Mouse (Mus musculus) monocyte, adult 5-6 weeks (primary cell): ENCODE results near the gene Cphx3. TPM values are rescaled to one million over a fixed set of nuclear protein-coding genes. Genes with fewer than 3 reads are reported as not detected.
"Not testable (repeated sequence)": the region's sequence is repeated elsewhere in the genome, so short reads cannot be mapped to it uniquely, and the experiment has no call there.

Experiments
- ATAC-seq: fragments of 153-309, 156-312 bp; replicated peaks from 2 replicates; pipeline ENCODE4 v1.8.0; 2017; ENCODE audit warnings: mild to moderate bottlenecking; ENCODE audit not compliant: low TSS enrichment, insufficient number of reproducible peaks, severe bottlenecking, poor library complexity, low FRiP score
- total RNA-seq: library from RNA; stranded (forward); fragments of 200-1000, 200-491, 200-594 nt; gene quantifications from 3 replicates; pipeline ENCODE4 v1.2.3, GENCODE M21; 2017

Gene Cphx3
- total RNA-seq = not detected in 3 replicates

DNA sequence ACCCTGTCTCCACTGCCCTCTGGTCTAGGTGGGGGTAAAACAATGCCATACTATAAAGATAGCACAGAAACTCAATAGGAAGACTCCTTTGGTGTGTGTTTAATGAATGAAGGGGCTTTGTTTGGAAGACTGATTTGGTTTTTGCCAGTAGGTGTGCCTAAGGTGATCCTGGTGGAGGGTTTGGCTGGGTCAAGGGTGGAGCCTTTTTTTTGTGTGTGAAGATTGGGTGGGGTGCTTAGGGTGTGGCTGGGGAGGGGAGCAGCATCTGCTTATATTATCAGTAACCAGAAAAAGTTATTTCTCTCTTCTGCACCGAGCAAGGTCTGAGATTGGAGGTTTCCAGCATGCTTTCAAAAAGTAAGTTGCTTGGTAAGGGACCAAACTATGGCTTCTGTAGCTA is at the start of gene Cphx3:
Cphx3 (plus strand) TSS at position 301 of the 400 bp plus-strand sequence.
- not testable (repeated sequence) for ATAC-seq

DNA sequence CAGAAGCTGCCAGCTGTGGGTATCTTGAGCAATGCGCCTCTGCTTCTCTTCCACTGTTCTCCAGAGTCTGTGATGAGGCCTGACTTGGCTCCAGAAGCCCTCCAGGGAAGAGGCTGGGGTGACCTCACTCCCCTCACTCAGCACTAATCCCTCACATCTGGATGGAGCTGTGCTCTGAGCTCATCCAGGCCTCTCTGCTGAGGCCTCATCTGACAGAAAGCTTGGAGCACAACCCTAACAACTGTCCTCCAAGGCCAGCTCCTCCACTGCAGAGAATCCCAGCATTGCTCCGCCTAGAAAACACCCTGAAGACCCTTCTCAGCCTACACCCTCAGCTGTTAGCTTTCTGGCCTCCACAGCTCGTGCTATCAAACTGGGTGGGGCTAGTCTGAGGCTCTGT is 47.7 kb upstream of the Cphx3 start:
- 0 out of 2 replicates have a peak, but pooled peaks have one; percentile 15 for ATAC-seq

DNA sequence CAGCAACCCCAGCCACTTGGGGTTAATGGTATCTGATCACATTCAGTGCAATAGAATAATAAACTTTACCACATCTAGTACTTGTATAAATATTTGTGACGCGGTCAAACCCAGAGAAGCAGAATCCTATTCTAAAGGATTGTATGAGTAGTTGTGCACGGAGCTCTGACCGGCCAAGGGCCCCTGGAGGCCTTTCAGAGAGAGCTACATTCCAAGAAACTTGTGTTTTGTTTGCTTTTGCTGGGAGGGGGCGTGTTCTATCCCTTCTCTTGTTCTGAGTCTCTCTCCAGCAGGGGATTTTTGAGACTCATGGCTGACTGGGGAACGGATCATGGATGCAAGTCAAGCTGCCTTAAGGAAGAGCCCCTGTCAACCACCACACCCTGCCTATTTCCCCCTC is 46.7 kb upstream of the Cphx3 start:
- not testable (repeated sequence) for ATAC-seq

DNA sequence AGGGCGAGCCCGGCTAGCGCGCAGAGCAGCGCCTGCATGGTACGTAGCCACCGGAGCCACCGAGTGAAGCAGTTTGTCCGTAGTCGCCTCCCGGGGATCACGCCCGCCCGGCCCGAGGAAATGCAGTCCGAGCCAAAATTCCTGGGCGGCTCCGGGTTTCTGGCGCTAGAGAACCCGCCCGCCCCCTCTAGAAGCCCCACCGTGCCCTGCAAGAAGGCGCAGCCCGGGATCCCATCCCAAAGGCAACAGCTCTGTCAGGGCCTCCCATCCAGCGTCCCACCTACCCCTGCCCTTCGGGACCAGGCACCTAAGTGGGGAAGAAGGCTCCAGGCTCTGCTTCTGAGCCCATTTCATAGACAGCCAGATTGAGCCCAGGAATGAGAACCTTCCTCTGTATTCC is 39.5 kb upstream of the Cphx3 start, which contains the start of gene Gm9780:
Gm9780 (minus strand) TSS at position 101 of the 400 bp plus-strand sequence.
- ATAC-seq = not testable (repeated sequence)

DNA sequence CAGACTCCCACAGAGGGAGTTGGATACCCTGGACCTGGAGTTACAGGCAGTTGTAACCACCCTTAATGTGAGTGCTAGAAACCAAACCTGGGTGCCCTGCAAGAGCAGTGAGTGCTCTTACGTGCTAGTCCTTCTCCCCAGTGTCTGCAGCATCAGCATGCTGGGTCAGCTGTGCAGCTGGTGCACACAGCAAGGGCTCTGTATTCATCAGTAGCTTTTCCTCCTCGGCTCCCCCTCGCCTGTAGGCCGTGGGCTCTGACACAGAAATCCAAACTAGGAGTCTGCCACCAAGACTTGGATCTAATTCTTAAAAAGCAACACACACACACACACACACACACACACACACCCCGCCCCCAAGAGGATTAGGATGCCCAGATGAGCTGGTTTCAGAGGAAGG is 37.1 kb upstream of the Cphx3 start:
- not testable (repeated sequence) for ATAC-seq

DNA sequence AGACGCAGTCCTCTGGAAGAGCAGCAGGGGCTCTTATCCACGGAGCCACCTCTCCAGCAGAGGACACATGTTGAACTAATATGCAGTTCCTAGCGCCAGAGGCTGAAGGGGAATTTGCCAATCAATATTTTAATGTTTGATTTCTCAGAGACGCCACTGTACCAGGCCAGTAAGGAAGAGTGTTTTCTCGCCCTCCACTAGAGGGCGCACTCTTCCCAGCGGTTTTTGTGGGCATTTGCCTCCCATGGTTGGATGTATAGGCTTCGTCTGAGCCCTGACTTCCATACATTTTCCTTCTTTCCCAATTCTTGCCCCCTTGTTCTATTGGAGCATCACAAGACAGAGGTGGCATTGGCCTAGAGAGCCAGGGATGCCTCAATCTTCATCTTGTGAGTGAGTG is 35.1 kb upstream of the Cphx3 start:
- 0 out of 2 replicates have a peak, but pooled peaks have one; percentile 57 for ATAC-seq

DNA sequence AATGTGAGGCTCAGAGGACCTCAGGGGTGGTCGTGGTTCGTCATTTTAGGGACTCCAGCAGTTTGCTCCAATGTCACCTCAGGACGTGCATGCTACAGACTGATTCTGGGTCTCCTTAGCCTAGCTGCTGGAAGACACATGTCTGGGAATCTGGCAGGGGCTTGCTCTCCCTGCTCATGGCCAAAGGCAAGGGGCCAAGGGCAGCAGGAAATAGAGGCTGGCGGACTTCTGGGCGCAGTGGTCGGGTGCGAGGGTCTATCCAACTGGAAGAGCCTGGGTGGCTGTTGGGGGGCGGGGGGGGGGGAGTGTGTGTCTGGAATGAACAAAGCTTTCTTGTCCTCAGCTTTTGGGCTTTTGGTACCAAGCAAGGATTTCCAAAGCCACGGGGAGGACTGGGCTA is 33.3 kb upstream of the Cphx3 start:
- not testable (repeated sequence) for ATAC-seq

DNA sequence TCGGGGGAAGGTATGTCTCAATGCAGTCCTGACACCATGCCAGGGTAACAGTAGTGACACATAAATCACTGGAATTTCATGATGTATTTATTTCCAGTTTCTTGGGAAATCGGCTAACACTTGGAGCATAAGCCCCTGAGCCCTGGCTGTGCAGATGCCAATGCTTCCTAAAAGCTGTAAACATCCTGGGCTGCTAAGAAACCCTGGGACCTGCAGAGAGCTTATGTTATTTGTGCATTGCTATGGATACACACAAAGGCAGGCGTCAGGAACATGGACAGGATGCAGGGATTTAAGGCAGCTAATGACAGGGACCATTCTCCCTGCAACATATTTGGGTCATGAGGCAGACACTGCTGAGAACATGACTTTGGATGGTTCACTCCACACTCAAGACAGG is 23.9 kb upstream of the Cphx3 start:
- not testable (repeated sequence) for ATAC-seq

DNA sequence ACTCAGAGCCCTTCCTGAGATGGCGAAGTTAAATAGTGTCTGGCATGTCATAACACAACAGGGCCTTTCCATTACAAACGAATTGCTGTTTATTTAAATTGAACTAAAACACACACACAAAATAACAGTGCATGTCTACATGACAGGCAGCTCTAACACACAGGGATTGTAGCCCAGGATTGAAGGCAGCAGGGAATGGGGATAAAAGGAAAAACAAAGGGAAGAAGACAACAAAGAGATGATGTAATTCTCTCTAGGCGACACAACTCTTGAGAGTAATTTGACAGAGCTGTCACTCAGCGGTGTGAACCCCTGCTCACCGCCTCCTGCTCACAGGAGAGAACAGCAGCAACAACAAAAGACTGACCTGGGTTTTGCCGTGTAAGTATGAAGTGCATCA is 22.7 kb upstream of the Cphx3 start:
- not testable (repeated sequence) for ATAC-seq

DNA sequence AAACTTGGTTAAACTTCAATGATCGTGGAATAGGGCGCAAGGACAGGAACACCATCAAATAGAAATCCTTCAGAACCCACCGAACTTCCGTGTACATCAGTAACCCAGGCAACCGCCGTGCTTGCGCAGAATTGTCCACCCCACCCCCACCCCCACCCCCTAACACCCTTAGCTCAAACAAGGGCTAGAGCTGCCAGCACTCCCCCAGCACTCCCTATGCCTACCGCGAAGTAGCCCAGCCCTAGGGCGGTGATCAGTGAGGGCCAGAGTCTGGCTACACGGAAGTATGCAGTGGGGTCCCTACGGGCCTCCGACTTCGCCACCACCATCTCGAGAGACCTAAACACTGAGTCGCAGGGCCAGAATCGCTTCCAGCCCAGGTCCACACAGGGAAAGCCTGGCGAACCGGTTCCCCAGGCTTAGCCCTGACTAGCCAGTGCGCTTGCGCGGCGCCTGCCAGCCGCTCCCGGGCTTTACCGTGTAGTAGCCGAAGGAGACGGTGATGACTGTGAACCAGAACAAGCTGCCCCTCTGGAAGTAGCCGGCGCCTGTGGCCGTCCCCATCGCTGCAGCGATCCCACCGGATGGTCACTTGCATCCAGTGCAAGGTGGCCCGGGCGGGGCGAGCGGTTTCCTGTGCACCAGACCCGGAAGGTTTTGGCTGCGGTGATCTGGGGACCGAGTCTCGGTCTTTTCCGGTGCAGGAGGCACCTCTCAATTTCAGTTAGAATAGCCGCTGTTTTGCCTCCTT is 15.3 kb upstream of the Cphx3 start:
- ATAC-seq = peak; percentile 62

DNA sequence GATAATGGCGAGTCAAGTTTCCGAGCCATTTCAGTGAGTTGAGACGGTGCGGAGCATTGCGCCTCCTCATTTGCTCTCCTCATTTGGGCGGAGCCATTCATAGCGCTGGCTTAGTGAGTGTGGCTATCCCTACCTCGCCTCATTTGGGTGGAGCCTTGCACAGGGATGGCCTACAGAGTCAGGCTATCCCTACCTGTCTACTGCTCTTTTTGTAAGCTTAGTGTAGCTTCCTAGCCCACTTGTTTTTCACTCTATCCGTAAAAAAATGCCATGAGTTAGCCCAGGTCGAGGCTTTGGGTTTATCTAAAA is 14.8 kb upstream of the Cphx3 start, which contains the start of gene Tmem254c:
Tmem254c (minus strand) TSS at position 31 of the 309 bp plus-strand sequence.
- peak; percentile 72 for ATAC-seq

DNA sequence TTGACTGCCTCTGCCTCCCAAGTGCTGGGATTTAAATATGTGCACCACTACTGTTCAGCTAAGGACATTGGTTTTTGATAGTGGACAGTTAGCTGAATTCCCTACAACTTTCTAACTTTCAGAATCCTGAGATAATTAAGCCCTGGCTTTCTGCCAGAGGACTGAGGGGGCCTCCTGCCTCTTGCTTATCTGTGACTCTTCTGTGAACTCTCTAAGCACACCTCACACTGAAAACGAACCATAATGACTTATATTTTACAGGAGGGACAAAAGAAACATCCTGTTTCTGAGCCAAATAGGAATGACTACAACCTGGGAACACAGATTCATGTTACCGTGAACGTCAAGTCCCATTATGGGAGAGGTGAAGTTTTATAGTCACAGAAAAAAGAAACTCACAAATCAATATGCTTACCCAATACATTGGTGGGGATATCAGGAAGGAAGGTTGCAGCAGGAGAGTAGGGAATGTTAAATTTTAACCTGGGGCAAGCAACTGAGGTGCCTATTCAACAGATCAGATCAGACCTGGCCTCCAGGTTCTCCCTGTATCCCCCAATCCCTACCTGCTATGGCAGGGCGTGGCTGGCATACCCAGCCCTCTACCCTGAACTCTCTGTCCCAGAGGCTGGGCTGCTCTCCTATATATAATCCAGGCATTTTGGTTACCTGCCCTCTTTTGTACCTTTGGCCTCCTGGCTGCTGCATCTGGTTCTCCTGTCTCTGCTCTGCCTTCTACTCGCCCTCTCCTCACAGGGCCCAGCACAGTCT is 5.3 kb upstream of the Cphx3 start:
- not testable (repeated sequence) for ATAC-seq

DNA sequence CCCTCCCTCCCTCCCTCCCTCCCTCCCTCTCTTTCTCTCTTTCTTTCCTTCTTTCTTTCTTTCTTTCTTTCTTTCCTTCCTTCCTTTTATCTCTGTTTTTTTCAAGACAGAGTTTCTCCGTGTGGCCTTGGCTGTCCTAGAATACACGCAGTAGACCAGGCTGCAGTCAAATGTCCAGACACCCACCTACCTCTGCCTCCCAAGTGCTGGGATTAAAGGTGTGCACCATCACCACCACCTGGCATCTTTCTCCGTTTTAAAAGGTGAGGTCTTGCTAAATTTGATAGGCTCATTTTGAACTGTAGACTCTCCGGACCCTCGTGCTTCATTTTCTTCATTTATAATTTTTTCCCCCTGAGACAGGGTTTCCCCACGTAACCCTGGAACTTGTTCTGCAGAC is 881 bp upstream of the Cphx3 start, which contains the start of gene Cphx2:
Cphx2 (plus strand) TSS at position 301 of the 400 bp plus-strand sequence.
- ATAC-seq = not testable (repeated sequence)

DNA sequence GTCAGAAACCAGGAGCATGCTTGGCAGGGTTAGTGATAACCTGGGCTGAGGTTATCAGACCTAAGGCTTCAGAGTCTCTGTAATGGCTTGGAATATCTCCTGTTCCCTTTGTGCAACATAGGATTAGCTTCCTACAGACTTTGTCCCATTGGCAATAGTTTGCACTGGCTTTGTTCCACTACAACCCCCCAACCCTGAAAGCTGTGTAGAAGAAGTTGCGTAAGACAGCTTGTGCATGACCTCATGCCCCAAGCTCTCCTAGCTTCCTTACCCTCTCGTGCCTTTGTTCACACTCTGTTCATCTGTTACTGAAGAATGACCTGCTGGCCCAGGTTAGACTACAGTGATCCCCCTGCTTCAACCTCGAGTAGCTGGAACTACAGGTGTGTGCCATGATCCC is 15.5 kb downstream of the Cphx3 start:
- not testable (repeated sequence) for ATAC-seq

DNA sequence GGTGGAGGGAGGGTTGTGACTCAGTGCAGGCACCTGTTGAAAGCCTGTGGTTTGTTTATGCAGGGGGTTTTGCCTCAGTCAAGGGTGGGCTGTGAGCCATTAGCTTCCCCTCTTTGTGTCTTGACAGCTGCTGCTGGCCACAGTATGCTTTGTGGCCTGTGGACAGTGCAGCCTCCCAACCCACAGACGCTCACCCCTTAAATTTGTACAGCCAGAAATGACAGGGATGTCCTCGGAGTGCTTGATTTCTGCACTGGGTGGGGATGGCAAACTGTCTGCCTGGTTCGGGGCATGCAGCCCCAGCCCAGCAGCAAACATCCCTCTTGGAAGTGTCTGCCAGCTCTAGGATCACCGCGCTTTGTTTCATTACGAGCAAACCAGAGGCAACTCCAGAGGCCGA is 36.1 kb downstream of the Cphx3 start, which contains the start of gene Duxbl2:
Duxbl2 (plus strand) TSS at position 200 of the 400 bp plus-strand sequence.
- ATAC-seq = not testable (repeated sequence)

DNA sequence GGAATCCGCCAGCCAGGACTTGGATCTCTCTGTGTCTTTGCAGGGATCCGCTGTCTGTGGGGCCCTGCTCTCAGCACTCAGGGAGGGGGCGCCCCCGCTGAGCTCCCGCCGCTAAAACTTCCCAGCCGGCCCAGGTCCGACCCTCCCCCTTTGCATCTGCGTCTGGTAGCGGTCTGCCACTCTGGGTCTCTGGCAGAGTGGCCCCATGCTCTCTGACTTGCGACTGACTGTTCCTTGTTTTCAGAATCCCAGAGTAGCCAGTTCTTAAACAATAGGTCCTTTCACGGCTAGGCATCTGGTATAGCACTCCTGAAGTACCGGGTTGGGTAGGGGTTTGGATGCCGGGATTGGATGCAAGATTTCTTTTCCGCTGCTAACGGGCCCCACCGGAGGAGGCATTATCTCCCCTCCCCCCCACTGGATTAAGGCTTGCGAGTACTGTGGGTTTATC is 36.5 kb downstream of the Cphx3 start:
- not testable (repeated sequence) for ATAC-seq

DNA sequence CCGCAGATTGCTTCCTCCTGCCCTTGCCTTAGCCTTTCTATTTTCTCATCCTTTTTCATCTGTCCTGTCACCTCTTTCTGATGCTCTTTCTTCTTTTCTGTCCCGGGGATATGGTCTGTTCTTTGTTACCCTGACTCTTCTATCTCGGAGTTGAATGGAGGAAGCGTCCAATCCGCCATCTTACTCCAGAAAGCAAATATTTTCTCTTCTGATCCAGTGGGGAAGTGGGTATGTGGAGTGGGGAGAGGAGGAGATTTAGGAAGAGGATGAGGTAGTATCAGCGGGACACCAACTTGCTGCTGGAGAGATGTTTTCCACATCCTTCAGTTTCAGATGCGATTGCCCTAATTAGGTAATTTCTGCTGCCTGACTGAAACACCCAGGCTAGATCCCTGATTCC is 37.0 kb downstream of the Cphx3 start:
- ATAC-seq = not testable (repeated sequence)

DNA sequence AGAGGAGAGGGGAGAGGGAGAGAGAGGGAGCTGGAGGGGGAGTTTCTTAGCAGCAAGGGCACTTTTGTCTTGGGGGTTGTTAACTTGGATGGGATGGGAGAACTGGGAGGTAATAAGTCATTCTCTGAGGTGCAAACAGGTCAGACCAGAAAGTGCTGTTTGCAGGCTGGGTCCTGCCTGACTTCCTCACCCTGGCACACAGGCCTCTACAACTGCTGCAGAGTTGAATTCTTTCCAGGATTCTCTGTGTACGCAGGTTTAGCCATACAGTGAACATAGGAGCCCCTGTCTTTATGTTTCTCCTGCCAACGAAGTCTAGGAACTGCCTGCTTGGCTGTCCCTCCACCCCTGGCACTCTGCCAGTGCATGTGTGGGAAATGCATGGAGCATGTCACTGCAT is 65.0 kb downstream of the Cphx3 start:
- ATAC-seq = not testable (repeated sequence)

DNA sequence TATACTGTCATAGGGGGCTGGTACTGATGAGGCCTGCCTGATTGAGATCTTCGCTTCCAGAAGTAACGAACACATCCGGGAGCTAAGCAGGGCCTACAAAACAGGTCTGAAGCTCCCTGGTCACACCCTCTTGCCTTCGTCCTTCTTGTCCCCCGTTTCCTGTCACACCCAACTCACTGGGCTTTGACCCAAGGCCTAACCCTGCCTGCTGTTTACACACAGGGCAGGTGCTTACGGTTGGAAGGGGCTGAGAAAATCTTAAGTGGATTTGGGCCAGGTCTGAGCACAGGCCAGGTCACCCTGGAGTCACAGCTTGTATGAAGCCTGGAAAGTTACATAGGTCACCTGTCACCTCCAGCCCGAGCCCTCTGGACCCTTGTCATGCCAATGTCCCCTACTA is 73.9 kb downstream of the Cphx3 start:
- ATAC-seq = not testable (repeated sequence)
